Mouse (Mus musculus) stomach, embryonic 15.5 days (tissue): Measurements from ENCODE around the gene Olfr1309. TPM values are rescaled to one million over a fixed set of nuclear protein-coding genes. Genes with fewer than 3 reads are reported as not detected.
"Not testable (repeated sequence)": the region's sequence is repeated elsewhere in the genome, so short reads cannot be mapped to it uniquely, and the experiment has no call there.

Experiments
- ATAC-seq: fragments of 200-750 bp; cut with Nextera tagmentation; 2 replicates; pipeline ENCODE4 v1.8.0; 2017; ENCODE audit warnings: low read depth, moderate number of reproducible peaks, moderate TSS enrichment; ENCODE audit not compliant: insufficient read depth, low FRiP score
- H3K27ac ChIP-seq: fragments of 300-500 bp; sonication (generic); 2 replicates; pipeline ENCODE4 v1.5.1; 2015; ENCODE audit warnings: mild to moderate bottlenecking, inconsistent platforms
- H3K27me3 ChIP-seq: fragments of 300-500 bp; sonication (generic); replicated peaks from 2 replicates; pipeline ENCODE4 v1.6.1; 2015; ENCODE audit warnings: inconsistent platforms
- H3K36me3 ChIP-seq: fragments of 300-500 bp; sonication (generic); 2 replicates; pipeline ENCODE4 v1.6.1; 2015; ENCODE audit warnings: inconsistent platforms
- H3K4me1 ChIP-seq: fragments of 300-500 bp; sonication (generic); 2 replicates; pipeline ENCODE4 v1.6.1; 2015; ENCODE audit warnings: inconsistent platforms
- H3K4me2 ChIP-seq: fragments of 300-500 bp; sonication (generic); 2 replicates; pipeline ENCODE4 v1.6.1; 2015; ENCODE audit warnings: mild to moderate bottlenecking, inconsistent platforms
- H3K4me3 ChIP-seq: fragments of 300-500 bp; sonication (generic); replicated peaks from 2 replicates; pipeline ENCODE4 v1.5.1; 2015; ENCODE audit warnings: inconsistent platforms
- H3K9ac ChIP-seq: fragments of 300-500 bp; sonication (generic); 2 replicates; pipeline ENCODE4 v1.6.1; 2015; ENCODE audit warnings: inconsistent platforms
- H3K9me3 ChIP-seq: fragments of 300-500 bp; sonication (generic); 2 replicates; pipeline ENCODE4 v1.6.1; 2016; ENCODE audit warnings: inconsistent platforms
- WGBS: fragments of 180-500 bp; shearing (Covaris S2); methylation state at CpG from one replicate; pipeline ENCODE4 v1.1.7; 2015; 5-methylcytosine and 5-hydroxymethylcytosine counted together
- polyA plus RNA-seq: library from polyadenylated mRNA; unstranded; fragments of >200 nt; fragmentation: Nextera tagmentation; extraction: Ambion mirVana; gene quantifications from 2 replicates; pipeline ENCODE4 v1.2.1, GENCODE M21; 2015

The Olfr1309 gene
- not detected in 2 replicates for polyA plus RNA-seq

GRCm38 (mm10) chr2:111990181-111990580 lies at the start of gene Olfr1309:
TSS of gene Olfr1309 (minus strand) at chr2:111990281.
- H3K27me3 ChIP-seq, result no peaks in the 10 kb centered on the region
- ATAC-seq, result no peak
- no peaks in the 10 kb centered on the region for H3K4me1 ChIP-seq
- H3K27ac ChIP-seq, result no peak within 1 kb of the TSS
- no peaks in the 10 kb centered on the region for H3K36me3 ChIP-seq
- H3K4me2 ChIP-seq, result no peak within 1 kb of the TSS
- H3K4me3 ChIP-seq, result no peak within 1 kb of the TSS
- H3K9me3 ChIP-seq, result no peaks in the 10 kb centered on the region
- H3K9ac ChIP-seq, result no peak within 1 kb of the TSS
- WGBS, result 67% methylated on average over 1 of the region's 1 CpGs

GRCm38 (mm10) chr2:112026971-112027370 lies 36.9 kb upstream of the Olfr1309 start:
- ATAC-seq, H3K9ac ChIP-seq: not testable (repeated sequence)

GRCm38 (mm10) chr2:112024312-112024711 lies 34.2 kb upstream of the Olfr1309 start, which contains the start of gene Olfr1311:
TSS of gene Olfr1311 (minus strand) at chr2:112024412.
- H3K4me3 ChIP-seq, result no peak within 1 kb of the TSS
- ATAC-seq, result no peak
- 86% methylated on average over 2 of the region's 2 CpGs for WGBS
- H3K4me2 ChIP-seq, result no peak within 1 kb of the TSS
- no peaks in the 10 kb centered on the region for H3K4me1 ChIP-seq
- H3K27ac ChIP-seq, result no peak within 1 kb of the TSS
- H3K9me3 ChIP-seq, result no peaks in the 10 kb centered on the region
- no peaks in the 10 kb centered on the region for H3K36me3 ChIP-seq
- H3K27me3 ChIP-seq, result no peaks in the 10 kb centered on the region
- no peak within 1 kb of the TSS for H3K9ac ChIP-seq

More at GRCm38 (mm10) chr2:112026971-112027370, 36.9 kb upstream of the Olfr1309 start:
- not testable (repeated sequence) for H3K27me3 ChIP-seq, H3K4me1 ChIP-seq, H3K4me2 ChIP-seq, H3K4me3 ChIP-seq, H3K27ac ChIP-seq, H3K36me3 ChIP-seq, H3K9me3 ChIP-seq
- WGBS, result 33% methylated on average over 6 of the region's 6 CpGs

- 72% methylated on average over 3 of the region's 3 CpGs for whole genome bisulfite sequencing
- Histone ChIP-seq H3K36me3 (no peaks in the 10 kb centered on the region), H3K9me3 (no peaks in the 10 kb centered on the region), H3K4me1 (no peaks in the 10 kb centered on the region), H3K27ac (no peak overlapping the region), H3K9ac (no peak overlapping the region), H3K4me3 (no peak overlapping the region), H3K4me2 (no peak overlapping the region), H3K27me3 (no peaks in the 10 kb centered on the region)
- no peak for ATAC-seq
Observed at GRCm38 (mm10) chr2:112014900-112015299, 24.8 kb upstream of the Olfr1309 start.

- H3K36me3 ChIP-seq, result no peaks in the 10 kb centered on the region
- H3K9ac ChIP-seq, result no peak within 1 kb of the TSS
- H3K4me2 ChIP-seq, result no peak within 1 kb of the TSS
- ATAC-seq, result no peak
- no peaks in the 10 kb centered on the region for H3K27me3 ChIP-seq
- no peaks in the 10 kb centered on the region for H3K4me1 ChIP-seq
- no peak within 1 kb of the TSS for H3K27ac ChIP-seq
- H3K9me3 ChIP-seq, result no peaks in the 10 kb centered on the region
- H3K4me3 ChIP-seq, result no peak within 1 kb of the TSS
Observed at GRCm38 (mm10) chr2:112012608-112013007, 22.5 kb upstream of the Olfr1309 start, which contains the start of gene Olfr1310. TSS of gene Olfr1310 (minus strand) at chr2:112012708.

- Histone ChIP-seq H3K4me1 (no peaks in the 10 kb centered on the region), H3K9ac (no peak within 1 kb of the TSS), H3K9me3 (no peaks in the 10 kb centered on the region), H3K27me3 (no peaks in the 10 kb centered on the region), H3K4me2 (no peak within 1 kb of the TSS), H3K27ac (no peak within 1 kb of the TSS), H3K4me3 (no peak within 1 kb of the TSS), H3K36me3 (no peaks in the 10 kb centered on the region)
- ATAC-seq, result no peak
- WGBS, result 47% methylated on average over 1 of the region's 1 CpGs
Observed at GRCm38 (mm10) chr2:111964844-111965243, 25.2 kb downstream of the Olfr1309 start, which contains the start of gene Olfr1308. TSS of gene Olfr1308 (minus strand) at chr2:111964944.

GRCm38 (mm10) chr2:111949340-111949739 lies 40.7 kb downstream of the Olfr1309 start, which contains the start of gene Olfr1307:
TSS of gene Olfr1307 (minus strand) at chr2:111949440.
- no peak within 1 kb of the TSS for H3K4me2 ChIP-seq
- no peaks in the 10 kb centered on the region for H3K9me3 ChIP-seq
- 70% methylated on average over 1 of the region's 1 CpGs for WGBS
- no peak within 1 kb of the TSS for H3K4me3 ChIP-seq
- no peak for ATAC-seq
- H3K4me1 ChIP-seq, result no peaks in the 10 kb centered on the region
- no peak within 1 kb of the TSS for H3K27ac ChIP-seq
- no peaks in the 10 kb centered on the region for H3K27me3 ChIP-seq
- H3K36me3 ChIP-seq, result no peaks in the 10 kb centered on the region
- no peak within 1 kb of the TSS for H3K9ac ChIP-seq

Other genes with a start within 250 kb of the Olfr1309 start
- not detected in 2 replicates for gene Olfr1301, start 239.3 kb downstream of the Olfr1309 start, polyA plus RNA-seq
- not detected in 2 replicates for gene Olfr1302, start 212.9 kb downstream of the Olfr1309 start, polyA plus RNA-seq
- not detected in 2 replicates for gene Olfr1303, start 169.9 kb downstream of the Olfr1309 start, polyA plus RNA-seq
- gene Olfr1305, start 113.1 kb downstream of the Olfr1309 start, polyA plus RNA-seq, result not detected in 2 replicates
- not detected in 2 replicates for gene Olfr1306, start 74.0 kb downstream of the Olfr1309 start, polyA plus RNA-seq
- gene Olfr1307, start 40.8 kb downstream of the Olfr1309 start, polyA plus RNA-seq, result not detected in 2 replicates
- not detected in 2 replicates for gene Olfr1308, start 25.3 kb downstream of the Olfr1309 start, polyA plus RNA-seq
- not detected in 2 replicates for gene Olfr1310, start 22.4 kb upstream of the Olfr1309 start, polyA plus RNA-seq
- gene Olfr1311, start 34.1 kb upstream of the Olfr1309 start, polyA plus RNA-seq, result not detected in 2 replicates
- not detected in 2 replicates for gene Olfr1312, start 60.0 kb upstream of the Olfr1309 start, polyA plus RNA-seq
- not detected in 2 replicates for gene Olfr1313, start 87.6 kb upstream of the Olfr1309 start, polyA plus RNA-seq
- gene Olfr1314, start 106.5 kb upstream of the Olfr1309 start, polyA plus RNA-seq, result not detected in 2 replicates
- not detected in 2 replicates for gene Olfr1315-ps1, start 125.2 kb upstream of the Olfr1309 start, polyA plus RNA-seq
- not detected in 2 replicates for gene Olfr1316, start 144.7 kb upstream of the Olfr1309 start, polyA plus RNA-seq
- not detected in 2 replicates for gene Olfr1317, start 150.0 kb upstream of the Olfr1309 start, polyA plus RNA-seq
- not detected in 2 replicates for gene Olfr1318, start 163.9 kb upstream of the Olfr1309 start, polyA plus RNA-seq
- 27.0 and 28.0 TPM in 2 replicates for gene Lpcat4, start 249.2 kb upstream of the Olfr1309 start, polyA plus RNA-seq